Comparison of ENCODE assay signal across 14 mouse cellular contexts in genomic region chr9:90255844-90256405, GRCm38 (mm10). TPM values are rescaled to one million over a fixed set of nuclear protein-coding genes. Genes with fewer than 3 reads are reported as not detected.
DNase-seq lines count a peak whose midpoint lies in the region; ATAC-seq and TF ChIP-seq lines count a peak whose summit lies in the region.
"Had no signal": no experiment of that assay in that cellular context is flagged by ENCODE, and none has a peak within 500 bp of the region (broad histone marks: within the 10 kb centered on the region; RNA-seq: fewer than 3 reads in every experiment).

No protein-coding gene starts in this region.

- no peak for ATAC-seq in forebrain, embryonic 13.5 days
- ATAC-seq in midbrain, embryonic 13.5 days, result no peak
- ATAC-seq in hindbrain, embryonic 14.5 days (ENCODE audit: low FRiP score), result peak; percentile 69

- H3K4me2 ChIP-seq in forebrain, embryonic 13.5 days, result no peak overlapping the region
- no peak overlapping the region for H3K4me2 ChIP-seq in midbrain, embryonic 13.5 days (replicated peaks)
- no peak overlapping the region for H3K4me2 ChIP-seq in hindbrain, embryonic 14.5 days (replicated peaks)
- H3K4me2 ChIP-seq: limb, embryonic 12.5 days had no signal

- intact Hi-C loops in left cerebral cortex, adult 2 months (cut with DNase I), result no loop called here

- TF ChIP-seq POLR2A in small intestine, adult 2 months (IDR thresholded peaks at IDR 0.05; ENCODE audit: low read depth, low read length), result no peak

- H3K4me1 ChIP-seq in forebrain, embryonic 10.5 days, result peaks cover 20% of the 10 kb centered on the region
- no peaks in the 10 kb centered on the region for H3K4me1 ChIP-seq in forebrain, embryonic 13.5 days
- peaks cover 22% of the 10 kb centered on the region for H3K4me1 ChIP-seq in midbrain, embryonic 10.5 days
- H3K4me1 ChIP-seq in midbrain, embryonic 13.5 days (replicated peaks), result peaks cover 5% of the 10 kb centered on the region; the same call in 1 of the 2 replicates
- no peaks in the 10 kb centered on the region for H3K4me1 ChIP-seq in hindbrain, embryonic 14.5 days (replicated peaks; ENCODE audit: control insufficient read depth, insufficient read depth, low read length)
- H3K4me1 ChIP-seq in small intestine, adult 2 months (ENCODE audit: control insufficient read depth, insufficient read depth, insufficient read length, low read length), result peaks cover 26% of the 10 kb centered on the region

- H3K4me3 ChIP-seq in forebrain, embryonic 10.5 days, result no peak overlapping the region
- no peak overlapping the region for H3K4me3 ChIP-seq in forebrain, embryonic 13.5 days
- H3K4me3 ChIP-seq in midbrain, embryonic 10.5 days, result no peak overlapping the region
- H3K4me3 ChIP-seq in midbrain, embryonic 13.5 days (replicated peaks), result no peak overlapping the region
- H3K4me3 ChIP-seq in hindbrain, embryonic 14.5 days (replicated peaks; ENCODE audit: low read length), result no peak overlapping the region
- no peak overlapping the region for H3K4me3 ChIP-seq in small intestine, adult 2 months (ENCODE audit: low read depth, low read length)
- H3K4me3 ChIP-seq in left cerebral cortex, adult 2 months, result no peak overlapping the region
- H3K4me3 ChIP-seq: erythroblast, embryonic 14.5 days; limb, embryonic 12.5 days had no signal

- 0 out of 2 replicates have a peak overlapping the region, but pooled peaks have one; percentile 3 for H3K27ac ChIP-seq in forebrain, embryonic 10.5 days
- H3K27ac ChIP-seq in forebrain, embryonic 13.5 days, result no peak overlapping the region
- H3K27ac ChIP-seq in midbrain, embryonic 10.5 days (replicated peaks), result peak overlapping the region; percentile 2; the same call in 1 of the 2 replicates
- no peak overlapping the region for H3K27ac ChIP-seq in midbrain, embryonic 13.5 days
- no peak overlapping the region for H3K27ac ChIP-seq in hindbrain, embryonic 14.5 days
- peak overlapping the region; percentile 21; the same call in 1 of the 2 replicates for H3K27ac ChIP-seq in small intestine, adult 2 months (ENCODE audit: insufficient read depth, low read depth, low read length)
- H3K27ac ChIP-seq in left cerebral cortex, adult 2 months, result no peak overlapping the region
- H3K27ac ChIP-seq: limb, embryonic 12.5 days had no signal

- no peak overlapping the region for H3K9ac ChIP-seq in forebrain, embryonic 13.5 days
- H3K9ac ChIP-seq in midbrain, embryonic 13.5 days (replicated peaks), result no peak overlapping the region
- H3K9ac ChIP-seq in hindbrain, embryonic 14.5 days, result no peak overlapping the region
- H3K9ac ChIP-seq: limb, embryonic 12.5 days had no signal

- H3K9me3 ChIP-seq in forebrain, embryonic 10.5 days, result no peaks in the 10 kb centered on the region
- H3K9me3 ChIP-seq in forebrain, embryonic 13.5 days (replicated peaks), result no peaks in the 10 kb centered on the region
- no peaks in the 10 kb centered on the region for H3K9me3 ChIP-seq in midbrain, embryonic 10.5 days (replicated peaks)
- H3K9me3 ChIP-seq in midbrain, embryonic 13.5 days, result no peaks in the 10 kb centered on the region
- no peaks in the 10 kb centered on the region for H3K9me3 ChIP-seq in hindbrain, embryonic 14.5 days (ENCODE audit: control insufficient read depth, low read length)
- H3K9me3 ChIP-seq: limb, embryonic 12.5 days had no signal

- no peaks in the 10 kb centered on the region; the same call in 1 of the 2 replicates for H3K36me3 ChIP-seq in forebrain, embryonic 10.5 days (replicated peaks)
- H3K36me3 ChIP-seq in forebrain, embryonic 13.5 days (ENCODE audit: poor library complexity, severe bottlenecking), result no peaks in the 10 kb centered on the region
- no peaks in the 10 kb centered on the region for H3K36me3 ChIP-seq in midbrain, embryonic 10.5 days
- no peaks in the 10 kb centered on the region for H3K36me3 ChIP-seq in midbrain, embryonic 13.5 days
- H3K36me3 ChIP-seq in hindbrain, embryonic 14.5 days (replicated peaks; ENCODE audit: control insufficient read depth, insufficient read depth), result no peaks in the 10 kb centered on the region
- H3K36me3 ChIP-seq in small intestine, adult 2 months (ENCODE audit: control insufficient read depth, insufficient read depth, low read length), result peaks cover 5% of the 10 kb centered on the region; the same call in 1 of the 2 replicates
- H3K36me3 ChIP-seq: limb, embryonic 12.5 days had no signal

- TF ChIP-seq CTCF in small intestine, adult 2 months (IDR thresholded peaks at IDR 0.05; ENCODE audit: extremely low read depth, insufficient read length, insufficient replicate concordance, low read depth, low read length), result no peak
- TF ChIP-seq CTCF in left cerebral cortex, adult 2 months (IDR thresholded peaks at IDR 0.05), result no peak

- no peaks in the 10 kb centered on the region for H3K27me3 ChIP-seq in forebrain, embryonic 10.5 days (ENCODE audit: poor library complexity, severe bottlenecking)
- H3K27me3 ChIP-seq in forebrain, embryonic 13.5 days, result no peaks in the 10 kb centered on the region
- no peaks in the 10 kb centered on the region for H3K27me3 ChIP-seq in midbrain, embryonic 10.5 days (ENCODE audit: low read depth, poor library complexity, severe bottlenecking)
- no peaks in the 10 kb centered on the region for H3K27me3 ChIP-seq in midbrain, embryonic 13.5 days
- H3K27me3 ChIP-seq in hindbrain, embryonic 14.5 days (ENCODE audit: control insufficient read depth, insufficient read depth, low read length), result no peaks in the 10 kb centered on the region
- no peaks in the 10 kb centered on the region for H3K27me3 ChIP-seq in small intestine, adult 2 months (ENCODE audit: control insufficient read depth, insufficient read depth, low read length)
- H3K27me3 ChIP-seq: limb, embryonic 12.5 days had no signal

- DNase-seq in forebrain, embryonic 10.5 days (ENCODE audit: extremely low spot score, low spot score), result no peak
- DNase-seq in midbrain, embryonic 10.5 days (ENCODE audit: low spot score), result peak; percentile 17
- DNase-seq in hindbrain, embryonic 14.5 days (ENCODE audit: low spot score), result no peak
- no peak for DNase-seq in left cerebral cortex, adult 2 months (ENCODE audit: extremely low spot score in 1 of 2, low spot score in 2 of 2)
- no peak for DNase-seq in embryo, embryonic 10 days (ENCODE audit: low spot score)
- DNase-seq: adrenal gland, postnatal 10 days; cerebellum, adult 9-11 months; kidney, adult 2 months; thymus, adult 2 months had no signal

- 69% methylated on average over 6 of the region's 6 CpGs for WGBS in forebrain, embryonic 10.5 days
- 57% methylated on average over 6 of the region's 6 CpGs for WGBS in forebrain, embryonic 13.5 days
- WGBS in midbrain, embryonic 10.5 days, result 38% methylated on average over 6 of the region's 6 CpGs
- WGBS in midbrain, embryonic 13.5 days, result 34% methylated on average over 6 of the region's 6 CpGs
- WGBS in hindbrain, embryonic 14.5 days, result 35% methylated on average over 6 of the region's 6 CpGs
- 70% methylated on average over 6 of the region's 6 CpGs for WGBS in small intestine, adult 2 months

RNA-seq across cellular contexts. Expression of gene Tbc1d2b, which starts 14.7 kb away (rescaled TPM):
- polyA plus RNA-seq in forebrain, embryonic 10.5 days (2016; fragmentation: Nextera tagmentation; extraction: Ambion mirVana), result 7.8 and 8.0 TPM in 2 replicates
- 4.1 and 4.7 TPM in 2 replicates for polyA plus RNA-seq in forebrain, embryonic 13.5 days (2015; fragmentation: Nextera tagmentation; extraction: Ambion mirVana)
- polyA plus RNA-seq in midbrain, embryonic 10.5 days (2016; fragmentation: Nextera tagmentation; extraction: Ambion mirVana), result 7.9 and 8.9 TPM in 2 replicates
- 5.3 and 5.9 TPM in 2 replicates for polyA plus RNA-seq in midbrain, embryonic 13.5 days (2015; fragmentation: Nextera tagmentation; extraction: Ambion mirVana)
- 7.5 and 8.1 TPM in 2 replicates for polyA plus RNA-seq in hindbrain, embryonic 14.5 days (2014; fragmentation: Nextera tagmentation; extraction: Ambion mirVana)
- 9.6 and 13.1 TPM in 2 replicates for polyA plus RNA-seq in small intestine, adult 2 months (2012; rRNA removed)
- total RNA-seq in left cerebral cortex, adult 2 months (2021), result 10 to 100 TPM; 14.1 to 14.2 TPM

Comparison
In these comparisons a context has a peak if more than half of its experiments do, and no peak if none do; other contexts are left out.
1. H3K27ac ChIP-seq: peak in forebrain, embryonic 10.5 days (single experiment), midbrain, embryonic 10.5 days (single experiment) and small intestine, adult 2 months (single experiment); none in forebrain, embryonic 13.5 days (single experiment), midbrain, embryonic 13.5 days (single experiment), hindbrain, embryonic 14.5 days (single experiment) and left cerebral cortex, adult 2 months (single experiment).